Mouse (Mus musculus) liver, adult 2 months (tissue): ENCODE data around the gene Tvp23b.

Source experiments
- CTCF ChIP-seq: fragments of 200-500 bp; IDR thresholded peaks from 2 replicates; pipeline ENCODE4 v1.5.1; 2011; ENCODE audit warnings: low read depth, low read length, control low read depth
- POLR2A ChIP-seq: fragments of 200-500 bp; IDR thresholded peaks from 2 replicates; pipeline ENCODE4 v1.6.1; 2011; ENCODE audit warnings: low read length, control low read depth; ENCODE audit not compliant: insufficient read depth; ENCODE audit errors: extremely low read depth

GRCm38 (mm10) chr11:62934795-62935514, 55.7 kb downstream of the Tvp23b start:
- no peak for TF ChIP-seq CTCF
- TF ChIP-seq POLR2A, result no peak
